Mouse (Mus musculus): ENCODE data around the gene Igsf3. TPM values are rescaled to one million over a fixed set of nuclear protein-coding genes. Genes with fewer than 3 reads are reported as not detected.

The Igsf3 gene
- polyA plus RNA-seq, 1 experiment from 2014 or later, result 37.4 TPM

- Histone ChIP-seq H3K4me3 (no peak overlapping the region), H3K9me3 (no peaks in the 10 kb centered on the region), H3K4me1 (replicated peaks) (peaks cover 73% of the 10 kb centered on the region), H3K36me3 (no peaks in the 10 kb centered on the region), H3K27me3 (ENCODE audit: insufficient read depth, poor library complexity, severe bottlenecking) (peaks cover 7% of the 10 kb centered on the region), H3K27ac (no peak overlapping the region; the same call in 1 of the 2 replicates)
- no peak for DNase-seq (ENCODE audit: low spot score)
- 74% methylated on average over 5 of the region's 5 CpGs for WGBS
These were observed 4.8 kb downstream of the Igsf3 start for GRCm38 (mm10) chr3:101381691-101382090.

- Histone ChIP-seq H3K36me3 (no peaks in the 10 kb centered on the region), H3K4me3 (no peak overlapping the region), H3K27me3 (ENCODE audit: insufficient read depth, poor library complexity, severe bottlenecking) (peaks cover 7% of the 10 kb centered on the region), H3K4me1 (replicated peaks) (peaks cover 69% of the 10 kb centered on the region), H3K27ac (no peak overlapping the region), H3K9me3 (no peaks in the 10 kb centered on the region)
- DNase-seq (ENCODE audit: low spot score), result no peak
- WGBS, result 72% methylated on average over 4 of the region's 4 CpGs
These were observed 5.9 kb downstream of the Igsf3 start for GRCm38 (mm10) chr3:101382751-101383150.

- Histone ChIP-seq H3K36me3 (no peaks in the 10 kb centered on the region), H3K9me3 (no peaks in the 10 kb centered on the region), H3K27me3 (ENCODE audit: insufficient read depth, poor library complexity, severe bottlenecking) (peaks cover 5% of the 10 kb centered on the region; the same call in 1 of the 2 replicates), H3K4me3 (no peak overlapping the region), H3K27ac (no peak overlapping the region), H3K4me1 (replicated peaks) (peaks cover 63% of the 10 kb centered on the region)
- 42% methylated on average over 8 of the region's 8 CpGs for WGBS
- DNase-seq (ENCODE audit: low spot score), result no peak
These were observed 9.6 kb downstream of the Igsf3 start for GRCm38 (mm10) chr3:101386430-101387016.

- H3K9me3 ChIP-seq, result no peaks in the 10 kb centered on the region
- peak overlapping the region; percentile 9; the same call in 1 of the 2 replicates for H3K4me3 ChIP-seq
- H3K4me1 ChIP-seq (replicated peaks), result peaks cover 56% of the 10 kb centered on the region
- H3K27ac ChIP-seq, result peak overlapping the region; percentile 69; the same call in 1 of the 2 replicates
- H3K27me3 ChIP-seq (ENCODE audit: insufficient read depth, poor library complexity, severe bottlenecking), result peaks cover 5% of the 10 kb centered on the region; the same call in 1 of the 2 replicates
- H3K36me3 ChIP-seq, result no peaks in the 10 kb centered on the region
- WGBS, result 2% methylated on average over 10 of the region's 10 CpGs
- DNase-seq (ENCODE audit: low spot score), result no peak
These were observed 11.0 kb downstream of the Igsf3 start for GRCm38 (mm10) chr3:101387849-101388248.

- Histone ChIP-seq H3K27me3 (ENCODE audit: insufficient read depth, poor library complexity, severe bottlenecking) (peaks cover 5% of the 10 kb centered on the region; the same call in 1 of the 2 replicates), H3K9me3 (no peaks in the 10 kb centered on the region), H3K27ac (no peak overlapping the region), H3K36me3 (no peaks in the 10 kb centered on the region), H3K4me3 (no peak overlapping the region), H3K4me1 (replicated peaks) (peaks cover 64% of the 10 kb centered on the region)
- 92% methylated on average over 3 of the region's 3 CpGs for WGBS
- no peak for DNase-seq (ENCODE audit: low spot score)
These were observed 12.7 kb downstream of the Igsf3 start for GRCm38 (mm10) chr3:101389566-101389965.

- H3K27ac ChIP-seq, result no peak overlapping the region
- DNase-seq (ENCODE audit: low spot score), result no peak
- peaks cover 5% of the 10 kb centered on the region; the same call in 1 of the 2 replicates for H3K27me3 ChIP-seq (ENCODE audit: insufficient read depth, poor library complexity, severe bottlenecking)
- no peak overlapping the region for H3K4me3 ChIP-seq
- peaks cover 73% of the 10 kb centered on the region for H3K4me1 ChIP-seq (replicated peaks)
- H3K9me3 ChIP-seq, result no peaks in the 10 kb centered on the region
- no peaks in the 10 kb centered on the region for H3K36me3 ChIP-seq
- 67% methylated on average over 9 of the region's 9 CpGs for WGBS
These were observed 13.6 kb downstream of the Igsf3 start for GRCm38 (mm10) chr3:101390472-101390871.

- Histone ChIP-seq H3K27me3 (ENCODE audit: insufficient read depth, poor library complexity, severe bottlenecking) (peaks cover 5% of the 10 kb centered on the region; the same call in 1 of the 2 replicates), H3K4me3 (no peak overlapping the region), H3K4me1 (replicated peaks) (peaks cover 81% of the 10 kb centered on the region), H3K9me3 (no peaks in the 10 kb centered on the region), H3K27ac (no peak overlapping the region), H3K36me3 (no peaks in the 10 kb centered on the region)
- 94% methylated on average over 6 of the region's 6 CpGs for WGBS
- no peak for DNase-seq (ENCODE audit: low spot score)
These were observed 15.1 kb downstream of the Igsf3 start for GRCm38 (mm10) chr3:101391991-101392390.

- H3K4me3 ChIP-seq, result no peak overlapping the region
- H3K4me1 ChIP-seq (replicated peaks), result peaks cover 86% of the 10 kb centered on the region
- WGBS, result 91% methylated on average over 6 of the region's 6 CpGs
- H3K9me3 ChIP-seq, result no peaks in the 10 kb centered on the region
- H3K27me3 ChIP-seq (ENCODE audit: insufficient read depth, poor library complexity, severe bottlenecking), result peaks cover 5% of the 10 kb centered on the region; the same call in 1 of the 2 replicates
- peak overlapping the region; percentile 68 for H3K27ac ChIP-seq
- no peaks in the 10 kb centered on the region for H3K36me3 ChIP-seq
- DNase-seq (ENCODE audit: low spot score), result no peak
These were observed 16.3 kb downstream of the Igsf3 start for GRCm38 (mm10) chr3:101393103-101393644.

GRCm38 (mm10) chr3:101393659-101394539 lies 17.0 kb downstream of the Igsf3 start:
- Histone ChIP-seq H3K27me3 (ENCODE audit: insufficient read depth, poor library complexity, severe bottlenecking) (peaks cover 5% of the 10 kb centered on the region; the same call in 1 of the 2 replicates), H3K27ac (peak overlapping the region; percentile 83), H3K4me1 (replicated peaks) (peaks cover 86% of the 10 kb centered on the region), H3K4me3 (no peak overlapping the region), H3K9me3 (no peaks in the 10 kb centered on the region), H3K36me3 (no peaks in the 10 kb centered on the region)
- DNase-seq (ENCODE audit: low spot score), result no peak
- 57% methylated on average over 19 of the region's 19 CpGs for WGBS

- Histone ChIP-seq H3K36me3 (no peaks in the 10 kb centered on the region), H3K27me3 (ENCODE audit: insufficient read depth, poor library complexity, severe bottlenecking) (no peaks in the 10 kb centered on the region), H3K4me1 (replicated peaks) (peaks cover 87% of the 10 kb centered on the region), H3K27ac (peak overlapping the region; percentile 83), H3K4me3 (peak overlapping the region; percentile 2; the same call in 1 of the 2 replicates), H3K9me3 (no peaks in the 10 kb centered on the region)
- DNase-seq (ENCODE audit: low spot score), result peak; percentile 61
- WGBS, result 49% methylated on average over 5 of the region's 5 CpGs
These were observed 18.5 kb downstream of the Igsf3 start for GRCm38 (mm10) chr3:101395341-101395740.

GRCm38 (mm10) chr3:101396061-101396460 lies 19.2 kb downstream of the Igsf3 start:
- peak overlapping the region; percentile 83; the same call in 1 of the 2 replicates for H3K27ac ChIP-seq

GRCm38 (mm10) chr3:101396726-101397263 lies 19.9 kb downstream of the Igsf3 start:
- peak overlapping the region; percentile 83 for H3K27ac ChIP-seq
- no peaks in the 10 kb centered on the region for H3K9me3 ChIP-seq
- peaks cover 90% of the 10 kb centered on the region for H3K4me1 ChIP-seq (replicated peaks)
- no peaks in the 10 kb centered on the region for H3K27me3 ChIP-seq (ENCODE audit: insufficient read depth, poor library complexity, severe bottlenecking)
- H3K4me3 ChIP-seq, result no peak overlapping the region
- DNase-seq (ENCODE audit: low spot score), result no peak
- WGBS, result 54% methylated on average over 13 of the region's 13 CpGs
- H3K36me3 ChIP-seq, result no peaks in the 10 kb centered on the region

More at GRCm38 (mm10) chr3:101396061-101396460, 19.2 kb downstream of the Igsf3 start:
- no peak for DNase-seq (ENCODE audit: low spot score)
- Histone ChIP-seq H3K36me3 (no peaks in the 10 kb centered on the region), H3K9me3 (no peaks in the 10 kb centered on the region), H3K4me3 (no peak overlapping the region), H3K4me1 (replicated peaks) (peaks cover 83% of the 10 kb centered on the region), H3K27me3 (ENCODE audit: insufficient read depth, poor library complexity, severe bottlenecking) (no peaks in the 10 kb centered on the region)
- WGBS, result 88% methylated on average over 3 of the region's 3 CpGs

Data from hindbrain, embryonic 10.5 days (tissue).